Mouse (Mus musculus): ENCODE measurements around the gene Ppfibp1.
"Not testable (repeated sequence)": the region's sequence is repeated elsewhere in the genome, so short reads cannot be mapped to it uniquely, and the experiment has no call there.

Ppfibp1 gene

GRCm38 (mm10) chr6:146887958-146888659, at the start of gene Ppfibp1:
TSS of gene Ppfibp1 (plus strand) at chr6:146888487.
- peak; percentile 95 for DNase-seq

- DNase-seq: no peak
Observed at GRCm38 (mm10) chr6:146838863-146839262, 49.4 kb upstream of the Ppfibp1 start.

DNA sequence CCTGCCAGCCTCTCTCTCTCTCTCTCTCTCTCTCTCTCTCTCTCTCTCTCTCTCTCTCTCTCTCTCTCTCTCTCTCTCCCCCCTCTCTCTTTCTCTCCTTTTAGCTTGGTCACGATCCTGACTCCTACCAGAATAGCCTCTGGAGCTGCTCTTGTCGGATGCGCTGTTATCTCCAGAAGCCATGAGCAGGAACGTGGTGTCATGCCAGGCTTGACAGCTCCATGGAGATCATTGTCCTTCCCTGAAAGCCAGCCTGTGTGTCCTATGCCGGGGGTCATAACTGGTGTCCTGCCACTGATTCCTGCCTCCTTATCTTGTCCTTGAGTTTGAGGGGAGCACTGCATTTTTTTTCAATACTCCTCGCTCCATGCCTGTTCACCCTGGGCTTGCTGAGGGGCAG, 43.4 kb upstream of the Ppfibp1 start:
- no peak for DNase-seq

DNA sequence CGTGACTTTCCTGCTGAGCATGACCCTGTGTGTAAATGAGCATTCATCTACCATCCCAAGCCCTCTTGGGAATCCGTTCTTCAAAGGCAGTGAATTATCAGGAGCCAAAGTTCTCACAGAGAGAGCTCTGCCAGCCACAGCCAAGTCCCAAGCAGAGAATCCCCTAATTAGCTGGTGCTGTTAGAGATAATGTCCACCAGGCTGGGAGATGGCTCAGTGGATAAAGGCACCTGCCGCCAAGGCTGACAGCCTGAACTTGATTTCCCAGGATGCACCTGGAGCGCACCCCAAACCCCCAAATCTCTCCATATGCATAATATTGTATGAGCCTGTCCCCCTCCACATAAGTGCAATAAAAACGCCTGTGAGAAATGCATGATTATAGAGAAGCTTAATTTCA, 42.9 kb upstream of the Ppfibp1 start:
- DNase-seq: no peak

GRCm38 (mm10) chr6:146845961-146846750, 42.1 kb upstream of the Ppfibp1 start:
- no peak for DNase-seq

GRCm38 (mm10) chr6:146847402-146847801, 40.9 kb upstream of the Ppfibp1 start:
- DNase-seq: no peak

- DNase-seq: no peak
Observed at GRCm38 (mm10) chr6:146848281-146848680, 40.0 kb upstream of the Ppfibp1 start.

DNA sequence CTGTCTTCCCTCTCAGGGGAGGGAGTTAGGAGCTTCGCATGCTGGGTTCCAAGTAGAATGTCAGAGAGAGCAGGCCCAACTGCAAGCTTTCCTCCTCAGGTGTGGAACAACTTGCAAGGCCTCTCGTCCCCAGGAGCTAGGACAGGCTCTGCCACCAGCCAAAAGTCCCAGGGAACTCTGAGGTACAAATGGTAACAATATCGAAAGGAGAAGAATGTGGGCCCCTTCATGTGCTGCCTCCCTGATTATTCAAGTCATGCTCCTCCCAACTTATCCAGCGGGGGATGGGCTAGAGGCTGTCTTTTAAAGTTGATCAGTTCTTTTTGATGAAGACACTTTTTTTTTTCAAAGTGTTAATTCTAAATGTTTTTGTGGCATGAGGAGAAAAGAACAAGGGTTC, 38.2 kb upstream of the Ppfibp1 start, which contains the start of gene Smco2:
TSS of gene Smco2 (plus strand) at position 55 of the 400 bp plus-strand sequence.
- no peak for DNase-seq

DNA sequence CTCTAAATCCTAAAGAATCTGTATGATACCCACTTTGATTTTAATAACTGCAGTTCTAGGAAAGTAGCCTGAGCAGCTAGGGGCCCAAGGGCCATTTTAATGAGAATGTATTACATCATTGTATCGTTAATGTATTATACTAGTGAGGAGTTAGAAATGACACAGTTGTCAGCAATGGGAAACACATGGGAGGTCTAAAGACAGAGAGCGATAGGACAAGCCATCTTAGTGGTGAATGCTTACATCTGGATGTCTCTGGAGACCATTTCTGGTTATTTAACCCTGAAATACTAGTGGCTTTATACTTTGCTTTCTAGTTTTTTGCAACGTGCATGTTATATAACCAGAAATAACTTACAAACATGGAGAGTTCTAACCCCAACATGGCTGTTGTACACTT, 36.4 kb upstream of the Ppfibp1 start:
- no peak for DNase-seq

DNA sequence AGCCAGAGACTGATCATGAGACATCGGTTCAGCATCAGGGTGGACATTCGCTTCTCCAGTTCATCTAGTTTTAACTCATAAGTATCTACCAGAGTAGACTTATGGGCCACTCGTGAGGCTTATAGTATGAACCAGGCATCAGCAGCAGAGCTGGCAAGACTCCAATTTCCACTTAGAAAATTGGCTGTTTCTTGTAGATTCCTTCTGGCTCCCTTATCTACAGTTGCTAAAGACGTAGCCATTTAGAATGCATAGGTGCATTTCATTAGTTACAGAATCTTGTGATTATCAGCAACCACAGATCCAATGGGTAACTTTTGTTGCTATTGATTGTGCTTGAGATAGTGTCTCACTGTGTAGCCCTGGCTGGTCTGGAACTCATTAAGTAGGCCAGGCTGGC, 35.5 kb upstream of the Ppfibp1 start:
- no peak for DNase-seq

- DNase-seq: no peak
Observed at GRCm38 (mm10) chr6:146855185-146855584, 33.1 kb upstream of the Ppfibp1 start.

- no peak for DNase-seq
Observed at GRCm38 (mm10) chr6:146857386-146857785, 30.9 kb upstream of the Ppfibp1 start.

DNA sequence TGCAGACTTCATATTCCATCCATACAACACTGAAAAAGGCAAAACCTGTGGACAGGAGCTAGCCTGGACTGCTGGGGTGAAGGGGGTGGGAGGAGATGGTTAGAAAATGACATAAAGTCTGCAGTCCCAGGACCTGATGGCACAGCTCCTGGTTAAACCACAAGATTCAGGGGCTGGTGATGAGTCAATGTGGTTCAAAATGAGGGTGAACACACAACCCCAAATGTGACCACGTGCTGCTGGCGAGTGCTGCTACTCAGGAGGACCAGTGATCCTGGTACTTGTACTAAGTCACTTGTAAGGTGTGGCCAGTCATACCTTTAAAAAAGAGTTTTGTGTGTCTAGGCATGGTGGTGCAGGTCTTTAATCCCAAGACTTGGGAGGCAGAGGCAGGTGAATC, 25.1 kb upstream of the Ppfibp1 start:
- no peak for DNase-seq

DNA sequence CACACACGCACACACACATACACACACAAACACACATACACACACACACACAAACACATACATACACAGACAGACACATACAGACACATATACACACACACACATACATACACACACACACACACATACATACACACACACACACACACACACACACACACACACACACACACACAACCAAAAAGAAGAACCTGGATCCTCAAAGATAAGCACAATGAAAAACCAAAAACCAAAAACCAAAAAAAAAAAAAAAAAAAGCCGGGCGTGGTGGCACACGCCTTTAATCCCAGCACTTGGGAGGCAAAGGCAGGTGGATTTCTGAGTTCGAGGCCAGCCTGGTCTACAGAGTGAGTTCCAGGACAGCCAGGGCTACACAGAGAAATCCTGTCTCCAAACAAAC, 23.9 kb upstream of the Ppfibp1 start:
- not testable (repeated sequence) for DNase-seq

DNA sequence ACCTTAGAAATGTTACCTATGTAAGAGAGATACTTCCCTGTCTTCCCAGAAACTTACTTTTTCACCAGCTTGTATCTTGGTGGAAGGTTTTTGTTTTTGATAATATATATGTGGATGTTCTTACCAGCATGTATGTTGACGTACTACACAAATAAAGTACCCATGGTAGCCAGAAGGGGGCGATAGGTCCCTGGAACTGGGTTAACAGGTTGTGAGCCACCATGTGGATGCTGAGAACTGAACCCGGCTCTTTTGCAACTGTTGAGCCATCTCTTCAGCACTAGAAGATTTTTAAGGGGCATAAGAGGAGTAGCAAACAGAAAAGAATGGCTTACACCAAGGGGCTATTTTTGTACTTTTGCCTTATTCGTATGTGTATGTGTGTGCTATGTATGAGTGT, 22.6 kb upstream of the Ppfibp1 start:
- no peak for DNase-seq

DNA sequence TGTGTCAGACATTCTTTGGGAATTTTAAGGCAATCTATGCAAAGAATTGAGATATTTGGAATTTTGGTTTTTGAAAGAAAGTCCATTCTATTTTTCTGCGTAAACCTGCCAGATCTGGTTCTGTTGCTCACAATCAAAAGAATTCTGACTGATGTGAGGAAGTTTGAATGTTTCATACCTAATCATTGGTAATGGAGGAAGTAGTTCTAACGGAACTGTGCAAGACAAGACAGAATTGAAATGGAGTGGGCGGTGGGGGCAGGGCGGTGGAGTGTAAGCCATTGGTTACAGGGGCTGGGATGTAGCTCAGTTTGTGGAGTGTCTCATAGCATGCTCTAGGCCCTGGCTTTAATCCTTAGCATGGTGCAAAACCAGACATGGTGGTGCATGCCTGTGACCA, 16.3 kb upstream of the Ppfibp1 start:
- no peak for DNase-seq

DNA sequence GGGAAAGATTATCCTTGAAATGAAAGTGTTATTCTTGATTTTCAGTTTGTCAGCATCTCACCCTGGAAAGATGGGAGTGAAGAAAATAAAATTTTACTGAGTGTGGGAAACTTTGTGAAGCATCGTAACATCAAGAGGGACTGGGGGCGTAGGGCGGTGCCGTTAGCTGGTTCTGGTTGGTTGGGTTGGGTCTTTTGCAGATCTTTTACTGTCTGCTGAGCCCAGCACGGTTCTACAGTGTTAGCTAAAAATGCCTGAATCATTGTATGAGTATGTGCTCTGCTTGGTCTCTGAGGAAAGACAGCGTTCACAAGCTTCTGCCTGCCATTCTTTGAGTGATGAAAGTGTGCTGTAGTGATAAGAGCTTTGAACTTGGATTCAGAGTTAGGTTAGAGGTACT, 13.9 kb upstream of the Ppfibp1 start:
- no peak for DNase-seq

- DNase-seq: no peak
Observed at GRCm38 (mm10) chr6:146876820-146877219, 11.5 kb upstream of the Ppfibp1 start.

DNA sequence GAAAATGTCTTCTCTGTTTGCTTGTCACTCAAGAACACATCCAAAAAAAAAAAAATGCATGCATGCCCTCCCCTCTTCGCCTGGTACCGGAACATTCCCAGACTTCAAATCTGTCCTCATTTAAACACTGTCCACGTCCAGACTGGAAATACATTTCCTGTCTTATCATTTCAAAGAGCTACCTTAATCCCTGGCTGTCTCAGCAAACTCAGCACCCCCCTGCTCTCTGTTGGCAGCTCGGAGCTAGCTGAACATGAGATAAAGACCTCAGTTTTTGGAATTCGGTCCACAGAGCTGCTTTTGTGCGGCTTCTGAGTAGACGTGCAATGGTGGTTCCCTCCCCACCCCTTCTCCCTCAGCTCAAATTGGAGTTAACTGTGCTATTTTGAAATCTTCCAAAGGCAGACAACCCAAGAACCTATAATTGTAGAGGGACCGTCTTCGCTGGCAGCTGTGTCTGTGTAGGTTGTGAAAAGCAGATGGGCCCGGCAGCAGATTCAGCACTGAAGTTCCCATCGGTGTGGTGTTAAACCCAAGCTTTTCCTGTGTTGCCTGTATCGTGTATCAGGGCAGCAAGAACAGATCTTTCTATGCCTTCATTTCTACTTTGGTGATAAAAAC, 10.8 kb upstream of the Ppfibp1 start:
- no peak for DNase-seq

GRCm38 (mm10) chr6:146878926-146879325, 9.4 kb upstream of the Ppfibp1 start:
- DNase-seq: no peak

GRCm38 (mm10) chr6:146879856-146880255, 8.4 kb upstream of the Ppfibp1 start:
- DNase-seq: no peak

- no peak for DNase-seq
Observed at GRCm38 (mm10) chr6:146880296-146880695, 8.0 kb upstream of the Ppfibp1 start.

DNA sequence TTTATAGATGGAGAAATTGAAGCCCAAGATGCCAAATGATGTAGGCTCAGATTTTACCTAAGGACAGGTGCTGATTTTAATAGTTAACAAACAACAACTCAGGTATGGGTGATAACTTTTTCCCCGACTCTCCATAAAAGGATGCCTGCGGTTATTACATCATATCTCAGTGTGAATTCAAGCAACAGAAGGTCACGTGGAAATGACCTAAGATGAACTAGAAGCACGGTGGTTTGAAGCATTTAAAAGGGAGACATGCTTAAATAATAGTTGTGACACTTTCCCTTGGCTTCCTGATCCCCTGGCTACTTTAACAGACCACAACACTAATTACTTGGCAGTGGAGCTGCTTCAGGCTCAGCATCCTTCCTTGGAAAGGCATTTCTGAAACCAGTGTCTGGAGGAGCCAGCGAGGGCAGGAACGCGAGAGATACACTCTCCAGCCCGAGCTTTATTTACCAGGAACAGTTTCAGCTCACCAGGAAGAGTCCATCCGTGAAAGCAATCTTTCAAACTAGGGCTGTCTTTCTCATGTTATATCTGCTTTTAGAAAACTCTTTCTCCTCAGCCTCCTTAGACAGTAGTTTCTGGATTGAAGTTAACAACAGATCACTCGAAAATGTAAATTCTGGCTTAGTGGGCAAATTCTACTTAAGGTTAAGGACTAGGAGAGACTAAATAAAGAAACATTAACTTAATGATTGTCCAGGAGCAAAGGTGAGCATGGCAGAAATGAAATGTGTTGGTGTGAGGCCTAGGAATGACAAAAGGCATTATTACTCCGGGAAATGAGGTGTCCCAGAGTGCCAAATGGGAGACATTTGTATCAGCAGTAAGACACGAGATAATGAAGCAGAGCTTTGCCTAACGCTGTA, 6.2 kb upstream of the Ppfibp1 start:
- DNase-seq: no peak
